Mouse (Mus musculus): ENCODE measurements at regions not wholly inside any gene's neighbourhood (a gene's known extent, or its start where the extent isn't known, plus 50 kb on each side); places are given as distances from the start of the nearest gene placed in this dataset.

GRCm38 (mm10) chr8:126783703-126784440 lies 161.8 kb downstream of the Tomm20 start:
- TF ChIP-seq HCFC1 (IDR thresholded peaks at IDR 0.05; ENCODE audit: low read depth, low read length) = no peak
- no peak for TF ChIP-seq ZMIZ1 (IDR thresholded peaks at IDR 0.05; ENCODE audit: low read depth, low read length)
- no peak for TF ChIP-seq MAX (IDR thresholded peaks at IDR 0.05; ENCODE audit: low read length)
- TF ChIP-seq KAT2A (conservative IDR thresholded peaks at IDR 0.05; ENCODE audit: low read depth, low read length) = no peak
- no peak for TF ChIP-seq BHLHE40 (IDR thresholded peaks at IDR 0.05; ENCODE audit: borderline replicate concordance, low read depth, low read length)
- TF ChIP-seq POLR2A (IDR thresholded peaks at IDR 0.05; ENCODE audit: control insufficient read depth in 1 of 2, insufficient read depth in 1 of 2, low read depth in 1 of 2, low read length in 2 of 2, poor library complexity in 1 of 2) = no peak
- no peak for TF ChIP-seq CTCF (IDR thresholded peaks at IDR 0.05 in 2 of 3, conservative IDR thresholded peaks at IDR 0.05 in 1 of 3; ENCODE audit: control insufficient read depth in 1 of 3, insufficient read depth in 1 of 3, low read depth in 2 of 3, low read length in 3 of 3, poor library complexity in 1 of 3, severe bottlenecking in 1 of 3)
- TF ChIP-seq E2F4 (IDR thresholded peaks at IDR 0.05; ENCODE audit: borderline replicate concordance, low read depth, low read length) = no peak
- no peak for TF ChIP-seq EP300 (IDR thresholded peaks at IDR 0.05; ENCODE audit: low read depth in 1 of 2, low read length in 2 of 2)
- TF ChIP-seq TAL1 (IDR thresholded peaks at IDR 0.05; ENCODE audit: low read length) = no peak
- no peak for TF ChIP-seq GATA1 (IDR thresholded peaks at IDR 0.05; ENCODE audit: low read depth, low read length)
